Mouse (Mus musculus) layer of hippocampus, adult 9-11 months (tissue): Measurements from ENCODE around the gene Samd8.

ENCODE experiments used
- DNase-seq: peaks from one replicate; pipeline ENCODE4 v3.0.0; 2022

Gene Samd8

DNA sequence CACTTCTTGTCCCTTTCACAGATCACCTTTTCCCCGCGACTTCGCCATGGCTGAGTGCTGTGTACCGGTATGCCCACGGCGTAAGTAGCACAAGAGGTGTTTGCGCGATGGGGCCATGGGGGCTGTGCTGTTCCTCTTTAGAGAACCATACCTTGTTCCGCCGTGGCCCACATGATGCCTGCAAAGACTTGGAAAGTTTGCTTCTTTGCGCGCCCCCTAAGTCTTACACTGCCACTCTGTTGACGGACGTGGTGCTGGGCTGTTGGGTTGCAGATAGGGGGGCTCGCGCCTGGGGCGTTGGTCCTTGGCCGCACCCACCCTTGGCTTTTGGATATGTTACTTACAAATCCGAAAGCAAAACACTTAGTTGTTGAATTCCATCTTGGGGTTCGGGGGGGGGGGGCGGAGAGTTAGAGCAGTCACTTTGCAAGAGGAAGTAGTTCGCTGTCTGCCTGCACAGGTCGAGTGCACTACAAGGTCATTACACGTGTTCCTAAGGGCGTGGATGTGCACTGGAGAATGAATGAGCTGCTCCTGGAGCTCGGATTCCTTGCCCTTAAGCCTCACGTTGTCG is 81.6 kb downstream of the Samd8 start:
- DNase-seq, result no peak

DNA sequence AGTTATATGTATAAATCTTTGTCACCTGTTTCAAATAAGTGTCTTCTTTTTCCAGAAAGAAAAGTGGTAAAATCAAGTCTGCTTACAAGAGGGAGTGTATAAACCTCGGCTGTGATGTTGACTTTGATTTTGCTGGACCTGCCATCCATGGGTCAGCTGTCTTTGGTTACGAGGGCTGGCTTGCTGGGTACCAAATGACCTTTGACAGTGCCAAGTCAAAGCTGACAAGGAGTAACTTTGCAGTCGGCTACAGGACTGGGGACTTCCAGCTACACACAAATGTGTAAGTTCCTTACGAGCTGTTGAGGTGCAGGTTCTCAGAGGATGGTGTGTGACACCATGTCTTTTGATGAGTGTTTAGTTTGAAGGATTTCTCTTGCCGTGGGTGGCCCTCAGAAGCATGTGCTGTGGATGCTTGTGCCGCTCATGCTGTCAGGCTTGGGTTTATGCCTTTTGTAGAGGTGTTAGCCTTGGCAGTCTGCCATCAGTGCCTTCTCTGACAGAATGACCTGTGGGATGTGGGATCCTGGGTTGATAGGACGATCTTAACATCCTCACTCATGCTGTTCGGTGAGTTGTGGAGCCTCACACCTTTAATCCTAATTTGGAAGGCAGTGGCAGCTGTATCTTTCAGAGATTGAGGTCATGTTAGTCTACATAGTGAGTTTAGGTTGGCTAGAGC is 88.1 kb downstream of the Samd8 start:
- no peak for DNase-seq

DNA sequence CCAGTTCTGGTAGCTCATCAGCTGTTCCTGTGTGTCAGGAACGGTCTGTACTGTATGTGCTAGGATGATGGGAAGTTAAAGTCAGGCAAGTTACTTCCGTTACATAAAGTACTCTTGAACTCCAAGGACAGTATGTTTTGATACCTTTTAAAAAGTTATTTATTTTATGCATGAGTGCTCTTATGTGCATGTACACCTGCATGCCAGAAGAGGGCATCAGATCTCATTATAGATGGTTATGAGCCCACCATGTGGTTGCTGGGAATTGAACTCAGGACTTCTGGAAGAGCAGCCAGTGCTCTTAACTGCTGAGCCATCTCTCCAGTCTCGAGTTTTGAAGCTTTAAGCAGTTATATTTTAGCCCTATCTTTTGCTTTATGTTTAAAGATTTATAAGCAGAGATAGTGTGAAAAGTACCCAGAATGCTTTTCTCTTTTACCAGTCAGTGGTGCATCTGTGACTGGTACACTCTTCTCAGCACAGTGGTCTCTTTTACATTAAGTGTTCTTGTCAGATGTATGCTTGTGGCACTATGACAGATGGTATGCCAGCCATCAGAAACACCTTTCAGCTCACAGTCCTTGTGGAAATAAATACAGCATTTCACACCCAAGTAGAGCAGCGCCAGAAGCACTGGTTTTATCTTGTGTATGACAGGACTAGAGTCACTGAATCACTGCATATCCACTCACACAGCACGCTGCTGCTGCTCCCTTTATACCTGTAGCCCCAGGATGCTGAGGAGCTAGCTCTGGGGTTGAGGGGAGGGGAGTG is 91.7 kb downstream of the Samd8 start:
- DNase-seq, result no peak

DNA sequence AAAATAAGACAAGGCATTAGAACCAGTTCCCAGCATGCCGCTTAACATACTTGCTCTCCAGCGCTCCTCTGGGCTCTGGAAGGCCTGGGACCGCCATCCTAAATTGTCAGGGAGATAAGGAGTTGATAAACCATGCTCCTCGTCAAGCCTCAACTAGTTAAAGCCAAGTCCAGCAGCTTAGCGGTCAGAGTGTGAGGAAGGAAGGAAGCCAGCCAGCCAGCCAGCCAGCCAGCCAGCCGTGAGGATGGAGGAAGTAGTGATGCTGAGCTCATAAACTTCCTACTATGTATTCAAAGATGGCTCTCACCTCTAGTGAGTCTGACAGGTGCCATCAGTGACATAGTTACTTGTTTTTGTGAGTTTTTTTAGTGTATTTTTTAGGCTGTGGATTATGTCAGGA is 92.9 kb downstream of the Samd8 start:
- DNase-seq, result no peak

DNA sequence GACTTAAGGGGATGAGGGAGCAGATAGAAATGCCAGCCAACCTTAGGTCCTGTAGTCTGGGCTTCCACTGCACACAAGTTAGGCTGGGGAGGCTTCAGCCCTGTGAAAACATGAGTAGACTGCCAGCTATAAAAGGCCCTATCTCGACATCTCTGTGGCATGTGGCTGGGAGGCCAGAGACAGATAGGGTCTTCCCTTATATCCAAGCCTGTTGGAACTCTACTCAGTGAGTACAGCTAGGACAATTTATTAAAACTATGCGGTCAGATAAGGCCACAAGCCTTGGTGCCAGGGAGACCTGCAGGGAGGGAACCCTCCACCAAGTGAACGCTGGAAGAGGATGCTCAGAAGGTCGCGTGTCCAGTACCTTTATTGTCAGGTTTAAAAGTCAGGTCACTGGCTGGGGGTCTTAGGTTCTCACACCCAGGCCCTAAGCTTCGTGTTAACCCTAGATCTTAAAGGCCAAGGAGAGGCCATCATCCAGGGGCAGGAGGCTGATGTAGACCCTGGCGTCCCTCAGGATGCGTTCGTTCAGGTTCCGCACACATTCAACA is 96.6 kb downstream of the Samd8 start:
- DNase-seq, result no peak

DNA sequence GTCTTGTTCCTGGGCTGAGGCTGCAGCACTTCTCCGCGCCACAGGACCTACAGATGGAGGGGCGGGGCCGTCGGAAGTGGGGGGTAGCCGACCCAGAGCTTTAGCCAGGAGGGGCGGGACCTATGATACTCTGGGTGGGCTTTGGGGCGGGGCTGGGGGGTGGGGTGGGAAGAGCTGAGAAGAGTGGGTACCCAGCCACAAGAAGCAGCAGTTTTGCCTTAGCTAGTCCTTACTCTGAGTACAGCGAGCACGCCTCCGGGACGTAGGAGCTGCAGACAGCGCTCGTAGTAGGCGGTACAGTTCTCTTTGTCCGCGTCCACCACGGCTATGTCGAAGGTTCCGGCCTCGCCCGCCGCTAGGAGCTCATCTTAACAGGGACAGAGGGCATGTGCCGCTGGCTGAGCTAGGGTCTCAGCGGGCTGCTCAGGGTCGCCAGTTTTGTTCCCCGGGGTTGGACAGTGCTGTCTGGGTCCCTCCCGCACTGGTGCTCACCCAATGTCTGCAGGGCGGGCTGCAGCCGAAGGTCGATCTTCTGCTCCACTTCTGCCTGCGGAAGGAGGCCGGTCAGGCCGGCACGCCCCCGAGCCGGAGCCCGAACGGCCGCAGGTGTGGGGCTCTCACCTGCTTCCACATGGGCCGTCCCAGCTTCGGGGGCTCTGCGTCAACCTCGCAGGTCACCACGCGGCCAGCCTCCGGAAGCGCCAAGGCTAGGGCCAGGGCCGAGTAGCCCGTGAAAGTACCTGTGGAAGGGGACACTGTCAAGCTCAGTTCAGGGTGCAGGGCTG is 97.2 kb downstream of the Samd8 start:
- no peak for DNase-seq
